Comparison of ENCODE assay signal across 19 mouse cellular contexts in genomic region chr11:102361776-102362495, GRCm38 (mm10). TPM values are rescaled to one million over a fixed set of nuclear protein-coding genes. Genes with fewer than 3 reads are reported as not detected.
A peak's percentile ranks its signal among the peaks of the same experiment; 100 is the strongest.
DNase-seq lines count a peak whose midpoint lies in the region; ATAC-seq and TF ChIP-seq lines count a peak whose summit lies in the region.
"Had no signal": no experiment of that assay in that cellular context is flagged by ENCODE, and none has a peak within 500 bp of the region (broad histone marks: within the 10 kb centered on the region; RNA-seq: fewer than 3 reads in every experiment).

No protein-coding gene starts in this region.

- H3K4me3 ChIP-seq in gastrocnemius, adult 2 months = no peak overlapping the region
- H3K4me3 ChIP-seq in lung, embryonic 14.5 days (ENCODE audit: low read depth, low read length) = no peak overlapping the region; the same call in 1 of the 2 replicates
- H3K4me3 ChIP-seq in embryonic facial prominence, embryonic 10.5 days = peak overlapping the region; percentile 37
- H3K4me3 ChIP-seq in liver, embryonic 15.5 days (replicated peaks) = peak overlapping the region; percentile 81
- H3K4me3 ChIP-seq: embryonic facial prominence, embryonic 12.5 days; neural tube, embryonic 15.5 days had no signal

- no peak overlapping the region for H3K27ac ChIP-seq in gastrocnemius, adult 2 months
- H3K27ac ChIP-seq in lung, embryonic 14.5 days (ENCODE audit: low read depth) = no peak overlapping the region; the same call in 1 of the 2 replicates
- H3K27ac ChIP-seq in embryonic facial prominence, embryonic 10.5 days (replicated peaks) = no peak overlapping the region
- H3K27ac ChIP-seq in liver, embryonic 15.5 days (replicated peaks) = peak overlapping the region; percentile 99
- H3K27ac ChIP-seq: embryonic facial prominence, embryonic 12.5 days; neural tube, embryonic 15.5 days; stomach, postnatal 0 days had no signal

- H3K4me2 ChIP-seq in lung, embryonic 14.5 days = peak overlapping the region; percentile 5; the same call in 1 of the 2 replicates
- peak overlapping the region; percentile 79 for H3K4me2 ChIP-seq in liver, embryonic 15.5 days
- H3K4me2 ChIP-seq: embryonic facial prominence, embryonic 12.5 days; neural tube, embryonic 15.5 days had no signal

- 87% methylated on average over 8 of the region's 8 CpGs for WGBS in lung, embryonic 14.5 days
- WGBS in embryonic facial prominence, embryonic 10.5 days = 90% methylated on average over 8 of the region's 8 CpGs
- 66% methylated on average over 8 of the region's 8 CpGs for WGBS in liver, embryonic 15.5 days (ENCODE audit: insufficient replicate concordance)

- H3K9me3 ChIP-seq in lung, embryonic 14.5 days (ENCODE audit: low read depth, low read length) = no peaks in the 10 kb centered on the region
- no peaks in the 10 kb centered on the region for H3K9me3 ChIP-seq in embryonic facial prominence, embryonic 10.5 days
- no peaks in the 10 kb centered on the region for H3K9me3 ChIP-seq in liver, embryonic 15.5 days (replicated peaks)
- H3K9me3 ChIP-seq: embryonic facial prominence, embryonic 12.5 days; neural tube, embryonic 15.5 days had no signal

- H3K36me3 ChIP-seq in lung, embryonic 14.5 days (ENCODE audit: insufficient read depth) = no peaks in the 10 kb centered on the region
- H3K36me3 ChIP-seq in embryonic facial prominence, embryonic 10.5 days (replicated peaks) = no peaks in the 10 kb centered on the region
- H3K36me3 ChIP-seq in liver, embryonic 15.5 days (replicated peaks) = peaks cover 68% of the 10 kb centered on the region
- H3K36me3 ChIP-seq: embryonic facial prominence, embryonic 12.5 days; neural tube, embryonic 15.5 days had no signal

- TF ChIP-seq CTCF in gastrocnemius, adult 2 months (IDR thresholded peaks at IDR 0.05) = no peak
- no peak for TF ChIP-seq CTCF in lung, embryonic 14.5 days (IDR thresholded peaks at IDR 0.05; ENCODE audit: low read depth)

- H3K4me1 ChIP-seq in lung, embryonic 14.5 days (ENCODE audit: insufficient read depth) = no peaks in the 10 kb centered on the region
- H3K4me1 ChIP-seq in embryonic facial prominence, embryonic 10.5 days = peaks cover 13% of the 10 kb centered on the region
- peaks cover 70% of the 10 kb centered on the region for H3K4me1 ChIP-seq in liver, embryonic 15.5 days (replicated peaks)
- H3K4me1 ChIP-seq: embryonic facial prominence, embryonic 12.5 days; neural tube, embryonic 15.5 days had no signal

- no peak for ATAC-seq in lung, embryonic 14.5 days (ENCODE audit: insufficient read depth)
- ATAC-seq in liver, embryonic 15.5 days (ENCODE audit: insufficient read depth) = no peak
- ATAC-seq: lung, postnatal 0 days had no signal

- intact Hi-C loops in gastrocnemius, adult 2 months (cut with DNase I) = no loop called here
- intact Hi-C loops in gastrocnemius, postnatal 36 days (cut with DNase I) = no loop called here

- H3K27me3 ChIP-seq in lung, embryonic 14.5 days (ENCODE audit: insufficient read depth, low read length) = no peaks in the 10 kb centered on the region
- H3K27me3 ChIP-seq in embryonic facial prominence, embryonic 10.5 days (replicated peaks; ENCODE audit: low read depth, poor library complexity, severe bottlenecking) = peaks cover 11% of the 10 kb centered on the region
- peaks cover 49% of the 10 kb centered on the region for H3K27me3 ChIP-seq in liver, embryonic 15.5 days
- H3K27me3 ChIP-seq: neural tube, embryonic 15.5 days had no signal

- DNase-seq in gastrocnemius, adult 2 months = peak; percentile 2
- DNase-seq in gastrocnemius, postnatal 36 days = no peak
- DNase-seq in lung, embryonic 14.5 days = no peak
- no peak for DNase-seq in lung, postnatal 36 days
- no peak for DNase-seq in embryonic facial prominence, embryonic 10.5 days (ENCODE audit: low spot score)
- DNase-seq in layer of hippocampus, adult 11-12 months (ENCODE audit: low spot score) = no peak
- DNase-seq: adrenal gland, postnatal 36 days; cerebellum, adult 8-10 months; gastrocnemius, postnatal 10 days; kidney, adult 11 months; layer of hippocampus, postnatal 36 days; midbrain, embryonic 14.5 days had no signal

- H3K9ac ChIP-seq in lung, embryonic 14.5 days = no peak overlapping the region; the same call in 1 of the 2 replicates
- H3K9ac ChIP-seq in liver, embryonic 15.5 days = peak overlapping the region; percentile 88
- H3K9ac ChIP-seq: embryonic facial prominence, embryonic 12.5 days; neural tube, embryonic 15.5 days had no signal

RNA-seq across cellular contexts. Expression of gene Slc4a1, which starts 4.1 kb away (rescaled TPM):
- under 1 TPM in 1 of 2 experiments, not detected in 1; 0.06 TPM for total RNA-seq in gastrocnemius, adult 2 months (2021)
- total RNA-seq in gastrocnemius, postnatal 36 days (2021) = under 1 TPM in 1 of 2 experiments, not detected in 1; 0.31 TPM
- 6.0 and 6.9 TPM in 2 replicates for polyA plus RNA-seq in lung, embryonic 14.5 days (2014; fragmentation: Nextera tagmentation; extraction: Ambion mirVana)
- 29.7 and 33.8 TPM in 2 replicates for polyA plus RNA-seq in embryonic facial prominence, embryonic 10.5 days (2016; fragmentation: Nextera tagmentation; extraction: Ambion mirVana)
- 1,073 and 1,204 TPM in 2 replicates for polyA plus RNA-seq in liver, embryonic 15.5 days (2015; fragmentation: Nextera tagmentation; extraction: Ambion mirVana)
- polyA plus RNA-seq: urinary bladder, adult 2 months had no signal

RNA-seq across cellular contexts. Expression of gene Rundc3a, which starts 31.3 kb away (rescaled TPM):
- not detected for total RNA-seq in gastrocnemius, adult 2 months (2021)
- not detected for total RNA-seq in gastrocnemius, postnatal 36 days (2021)
- polyA plus RNA-seq in lung, embryonic 14.5 days (2014; fragmentation: Nextera tagmentation; extraction: Ambion mirVana) = 1.1 and 1.3 TPM in 2 replicates
- polyA plus RNA-seq in embryonic facial prominence, embryonic 10.5 days (2016; fragmentation: Nextera tagmentation; extraction: Ambion mirVana) = 10.0 and 11.9 TPM in 2 replicates
- polyA plus RNA-seq in liver, embryonic 15.5 days (2015; fragmentation: Nextera tagmentation; extraction: Ambion mirVana) = 2.2 and 2.4 TPM in 2 replicates
- total RNA-seq: megakaryocyte progenitor cell, adult 5-6 weeks had no signal

RNA-seq across cellular contexts. Expression of gene Ubtf, which starts 42.4 kb away (rescaled TPM):
- 10 to 100 TPM; 37.8 to 40.4 TPM for total RNA-seq in gastrocnemius, adult 2 months (2021)
- total RNA-seq in gastrocnemius, postnatal 36 days (2021) = 10 to 100 TPM; 29.1 to 37.7 TPM
- 86.0 and 93.8 TPM in 2 replicates for polyA plus RNA-seq in lung, embryonic 14.5 days (2014; fragmentation: Nextera tagmentation; extraction: Ambion mirVana)
- polyA plus RNA-seq in embryonic facial prominence, embryonic 10.5 days (2016; fragmentation: Nextera tagmentation; extraction: Ambion mirVana) = 94.2 and 96.3 TPM in 2 replicates
- polyA plus RNA-seq in liver, embryonic 15.5 days (2015; fragmentation: Nextera tagmentation; extraction: Ambion mirVana) = 50.9 and 55.2 TPM in 2 replicates

RNA-seq across cellular contexts. Expression of gene Slc25a39, which starts 45.8 kb away (rescaled TPM):
- total RNA-seq in gastrocnemius, adult 2 months (2021) = 10 to 100 TPM; 51.4 to 76.4 TPM
- 10 to 100 TPM; 56.2 to 64.3 TPM for total RNA-seq in gastrocnemius, postnatal 36 days (2021)
- 223 and 244 TPM in 2 replicates for polyA plus RNA-seq in lung, embryonic 14.5 days (2014; fragmentation: Nextera tagmentation; extraction: Ambion mirVana)
- 229 and 241 TPM in 2 replicates for polyA plus RNA-seq in embryonic facial prominence, embryonic 10.5 days (2016; fragmentation: Nextera tagmentation; extraction: Ambion mirVana)
- polyA plus RNA-seq in liver, embryonic 15.5 days (2015; fragmentation: Nextera tagmentation; extraction: Ambion mirVana) = 451 and 525 TPM in 2 replicates

Comparison
In these comparisons a context has a peak if more than half of its experiments do, and no peak if none do; other contexts are left out.
1. H3K4me3 ChIP-seq: peak in embryonic facial prominence, embryonic 10.5 days (single experiment) and liver, embryonic 15.5 days (single experiment); none in gastrocnemius, adult 2 months (single experiment) and lung, embryonic 14.5 days (single experiment).
2. RNA of gene Slc4a1, which starts 4.1 kb away (polyA plus RNA-seq): 1,073 to 1,204 TPM in liver, embryonic 15.5 days; 29.7 to 33.8 TPM in embryonic facial prominence, embryonic 10.5 days and 6.0 to 6.9 TPM in lung, embryonic 14.5 days; every median in the first group is over 10 times any median in the second.